Mouse (Mus musculus): ENCODE results near the gene Selenok. TPM values are rescaled to one million over a fixed set of nuclear protein-coding genes. Genes with fewer than 3 reads are reported as not detected.

Selenok gene
- 100 to 1,000 TPM; 108 to 113 TPM for total RNA-seq (2023)

GRCm38 (mm10) chr14:29968075-29968821 lies at the start of gene Selenok:
Gene Selenok, plus strand, starts transcription at chr14:29968308.

GRCm38 (mm10) chr14:29978254-29979204 lies 10.4 kb downstream of the Selenok start, which contains the start of gene Actr8:
Gene Actr8, plus strand, starts transcription at chr14:29978337.

GRCm38 (mm10) chr14:30008733-30009575 lies 40.8 kb downstream of the Selenok start, which contains the start of the genes Il17rb and Chdh:
Gene Il17rb, minus strand, starts transcription at chr14:30008896.
Gene Chdh, plus strand, starts transcription at chr14:30009023.

Other genes with a start within 250 kb of the Selenok start
- gene Cacna2d3, start 246.4 kb upstream of the Selenok start, total RNA-seq (2023): not detected
- 10 to 100 TPM; 36.6 to 42.9 TPM for gene Actr8, start 10.0 kb downstream of the Selenok start, total RNA-seq (2023)
- gene Il17rb, start 40.6 kb downstream of the Selenok start, total RNA-seq (2023): under 1 TPM; 0.79 to 0.92 TPM
- gene Chdh, start 40.7 kb downstream of the Selenok start, total RNA-seq (2023): 10 to 100 TPM in 1 of 2 experiments, 1 to 10 TPM in 1; 8.9 to 11.9 TPM

Data from neutrophil, adult 83 days (primary cell).